Mouse (Mus musculus): ENCODE data around the gene Trim41. TPM values are rescaled to one million over a fixed set of nuclear protein-coding genes. Genes with fewer than 3 reads are reported as not detected.

Gene Trim41
- 4.0 and 4.6 TPM in 2 replicates for polyA plus RNA-seq (2016; fragmentation: Nextera tagmentation; extraction: Ambion mirVana)

DNA sequence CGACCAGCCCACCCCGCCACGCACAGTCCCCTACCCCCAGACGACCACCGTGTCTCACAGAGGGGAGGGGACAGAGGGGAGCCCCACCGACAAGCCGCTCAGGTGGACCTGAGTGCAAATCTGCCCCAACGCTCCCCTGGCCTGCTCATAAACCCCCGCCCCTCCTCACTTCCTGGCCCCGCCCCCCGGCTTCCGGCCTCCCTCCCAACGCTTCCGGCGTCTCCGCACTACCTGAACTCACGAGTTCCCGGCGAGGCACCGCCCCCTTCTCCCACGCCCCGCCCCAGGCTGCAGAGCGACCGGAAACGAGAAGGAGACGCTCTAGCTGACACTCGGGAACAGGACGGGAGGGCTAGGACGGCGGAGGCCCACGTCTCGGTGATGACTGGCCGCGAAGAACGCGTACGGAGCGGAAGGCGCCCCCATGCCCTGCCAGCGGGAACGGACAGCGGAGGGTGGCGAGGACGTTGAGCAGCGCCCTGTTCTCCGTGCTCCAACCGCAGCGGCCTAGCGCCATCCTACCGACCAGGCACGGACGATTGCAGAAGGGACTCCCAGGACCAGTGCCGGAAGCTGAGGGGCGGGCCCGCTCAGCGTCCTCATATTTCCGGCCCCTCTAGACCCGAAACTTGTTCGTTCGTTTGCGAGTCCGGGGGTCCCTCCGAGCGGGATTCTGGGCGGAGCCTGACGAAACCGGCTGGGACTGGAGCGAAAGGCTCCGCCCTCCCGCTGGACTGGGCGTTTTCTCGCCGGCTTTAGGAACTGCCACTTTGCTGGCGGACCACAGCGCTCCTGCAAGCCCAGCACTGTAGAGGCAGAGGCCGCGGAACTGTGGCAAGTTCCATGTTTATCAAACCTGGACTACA is at the start of gene Trim41:
Trim41 (minus strand) TSS at position 554 of the 866 bp plus-strand sequence.
- H3K9me3 ChIP-seq: no peaks in the 10 kb centered on the region
- peak; percentile 99 for DNase-seq (ENCODE audit: extremely low spot score, low spot score)
- peak within 1 kb of the TSS; percentile 95 for H3K27ac ChIP-seq
- peaks cover 22% of the 10 kb centered on the region for H3K4me1 ChIP-seq
- WGBS: under 1% methylated on average over 77 of the region's 77 CpGs
- H3K36me3 ChIP-seq (replicated peaks): peaks cover 31% of the 10 kb centered on the region
- peak within 1 kb of the TSS; percentile 90 for H3K4me3 ChIP-seq
- no peaks in the 10 kb centered on the region for H3K27me3 ChIP-seq (ENCODE audit: poor library complexity, severe bottlenecking)

DNA sequence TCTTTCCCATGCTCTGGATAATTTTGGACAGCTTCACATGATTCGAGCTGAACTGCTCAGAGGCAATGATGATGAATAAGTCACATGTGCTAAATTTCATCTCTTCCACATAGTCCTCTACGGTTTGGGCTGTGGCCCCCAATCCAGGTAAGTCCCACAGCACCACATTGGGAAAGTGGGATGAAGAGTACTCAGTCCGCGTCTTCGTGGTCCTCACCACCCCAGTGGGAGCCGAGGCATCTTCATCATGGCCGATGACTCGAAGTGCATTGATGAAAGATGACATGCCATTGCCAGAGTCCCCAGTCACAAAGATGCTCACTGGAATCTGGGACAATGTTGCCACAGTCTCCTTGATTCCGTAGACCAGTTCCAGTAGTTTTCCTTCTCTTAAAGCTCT is 49.3 kb upstream of the Trim41 start:
- Histone ChIP-seq H3K36me3 (replicated peaks) (no peaks in the 10 kb centered on the region), H3K27ac (no peak overlapping the region), H3K27me3 (ENCODE audit: poor library complexity, severe bottlenecking) (peaks cover 20% of the 10 kb centered on the region), H3K4me3 (no peak overlapping the region), H3K9me3 (no peaks in the 10 kb centered on the region), H3K4me1 (peaks cover 9% of the 10 kb centered on the region)
- DNase-seq (ENCODE audit: extremely low spot score, low spot score): no peak
- 92% methylated on average over 9 of the region's 9 CpGs for WGBS

GRCm38 (mm10) chr11:48863808-48864207 is 46.7 kb upstream of the Trim41 start:
- no peaks in the 10 kb centered on the region for H3K36me3 ChIP-seq (replicated peaks)
- H3K9me3 ChIP-seq: no peaks in the 10 kb centered on the region
- peaks cover 9% of the 10 kb centered on the region; the same call in 1 of the 2 replicates for H3K27me3 ChIP-seq (ENCODE audit: poor library complexity, severe bottlenecking)
- no peak overlapping the region for H3K27ac ChIP-seq
- H3K4me3 ChIP-seq: no peak overlapping the region
- peaks cover 2% of the 10 kb centered on the region for H3K4me1 ChIP-seq
- no peak for DNase-seq (ENCODE audit: extremely low spot score, low spot score)
- WGBS: 78% methylated on average over 3 of the region's 3 CpGs

DNA sequence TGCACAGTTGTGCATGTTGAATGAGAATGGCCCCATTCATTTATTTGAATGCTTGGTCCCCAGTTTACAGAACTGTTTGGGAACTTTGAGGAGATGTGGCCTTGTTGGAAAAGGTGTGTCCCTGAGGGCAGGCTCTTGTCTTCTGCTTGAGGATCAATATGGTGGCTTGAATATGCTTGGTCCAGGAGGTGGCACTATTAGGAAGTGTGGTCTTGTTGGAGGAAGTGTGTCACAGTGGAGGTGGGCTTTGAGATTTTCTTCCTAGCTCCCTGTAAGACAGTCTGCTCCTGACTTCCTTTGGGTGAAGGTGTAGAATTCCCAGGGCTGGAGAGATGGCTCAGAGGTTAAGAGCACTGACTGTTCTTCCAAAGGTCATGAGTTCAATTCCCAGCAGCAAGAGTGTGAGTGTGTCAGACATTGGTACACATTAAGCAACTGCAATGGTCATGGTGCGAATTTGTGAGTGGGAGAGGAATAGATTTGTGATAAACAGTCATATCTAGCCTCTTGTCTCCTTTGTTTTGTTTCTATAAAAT is 45.7 kb upstream of the Trim41 start:
- H3K4me3 ChIP-seq: no peak overlapping the region
- WGBS: 88% methylated on average over 1 of the region's 1 CpGs
- DNase-seq (ENCODE audit: extremely low spot score, low spot score): no peak
- peaks cover 12% of the 10 kb centered on the region for H3K4me1 ChIP-seq
- H3K27ac ChIP-seq: no peak overlapping the region
- no peaks in the 10 kb centered on the region for H3K36me3 ChIP-seq (replicated peaks)
- H3K27me3 ChIP-seq (ENCODE audit: poor library complexity, severe bottlenecking): peaks cover 18% of the 10 kb centered on the region; the same call in 1 of the 2 replicates
- no peaks in the 10 kb centered on the region for H3K9me3 ChIP-seq

DNA sequence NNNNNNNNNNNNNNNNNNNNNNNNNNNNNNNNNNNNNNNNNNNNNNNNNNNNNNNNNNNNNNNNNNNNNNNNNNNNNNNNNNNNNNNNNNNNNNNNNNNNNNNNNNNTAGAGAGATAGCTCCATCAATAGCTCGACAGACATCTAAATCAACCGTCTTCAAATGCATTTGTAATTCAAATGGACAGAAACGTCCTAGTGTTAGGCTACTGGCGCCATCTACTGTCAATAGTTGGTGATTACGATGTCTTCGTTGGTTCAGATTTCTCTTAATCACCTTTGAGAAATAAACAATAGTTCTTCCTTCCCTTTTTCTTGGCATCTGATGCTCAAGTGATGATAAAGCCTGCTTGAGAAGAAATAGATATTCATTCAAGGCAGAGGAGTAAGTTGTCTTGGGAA is 41.9 kb upstream of the Trim41 start:
- H3K27ac ChIP-seq: no peak overlapping the region
- H3K4me1 ChIP-seq: peaks cover 25% of the 10 kb centered on the region
- H3K9me3 ChIP-seq: no peaks in the 10 kb centered on the region
- H3K36me3 ChIP-seq (replicated peaks): no peaks in the 10 kb centered on the region
- H3K4me3 ChIP-seq: peak overlapping the region; percentile 70
- DNase-seq (ENCODE audit: extremely low spot score, low spot score): no peak
- WGBS: 0% methylated on average over 6 of the region's 6 CpGs
- H3K27me3 ChIP-seq (ENCODE audit: poor library complexity, severe bottlenecking): peaks cover 25% of the 10 kb centered on the region

GRCm38 (mm10) chr11:48853474-48854180 is 36.5 kb upstream of the Trim41 start:
- WGBS: under 1% methylated on average over 31 of the region's 31 CpGs
- no peaks in the 10 kb centered on the region for H3K36me3 ChIP-seq (replicated peaks)
- peak overlapping the region; percentile 70 for H3K4me3 ChIP-seq
- H3K27me3 ChIP-seq (ENCODE audit: poor library complexity, severe bottlenecking): peaks cover 42% of the 10 kb centered on the region
- peaks cover 32% of the 10 kb centered on the region for H3K4me1 ChIP-seq
- peak; percentile 85 for DNase-seq (ENCODE audit: extremely low spot score, low spot score)
- peaks cover 8% of the 10 kb centered on the region; the same call in 1 of the 2 replicates for H3K9me3 ChIP-seq
- H3K27ac ChIP-seq: no peak overlapping the region

DNA sequence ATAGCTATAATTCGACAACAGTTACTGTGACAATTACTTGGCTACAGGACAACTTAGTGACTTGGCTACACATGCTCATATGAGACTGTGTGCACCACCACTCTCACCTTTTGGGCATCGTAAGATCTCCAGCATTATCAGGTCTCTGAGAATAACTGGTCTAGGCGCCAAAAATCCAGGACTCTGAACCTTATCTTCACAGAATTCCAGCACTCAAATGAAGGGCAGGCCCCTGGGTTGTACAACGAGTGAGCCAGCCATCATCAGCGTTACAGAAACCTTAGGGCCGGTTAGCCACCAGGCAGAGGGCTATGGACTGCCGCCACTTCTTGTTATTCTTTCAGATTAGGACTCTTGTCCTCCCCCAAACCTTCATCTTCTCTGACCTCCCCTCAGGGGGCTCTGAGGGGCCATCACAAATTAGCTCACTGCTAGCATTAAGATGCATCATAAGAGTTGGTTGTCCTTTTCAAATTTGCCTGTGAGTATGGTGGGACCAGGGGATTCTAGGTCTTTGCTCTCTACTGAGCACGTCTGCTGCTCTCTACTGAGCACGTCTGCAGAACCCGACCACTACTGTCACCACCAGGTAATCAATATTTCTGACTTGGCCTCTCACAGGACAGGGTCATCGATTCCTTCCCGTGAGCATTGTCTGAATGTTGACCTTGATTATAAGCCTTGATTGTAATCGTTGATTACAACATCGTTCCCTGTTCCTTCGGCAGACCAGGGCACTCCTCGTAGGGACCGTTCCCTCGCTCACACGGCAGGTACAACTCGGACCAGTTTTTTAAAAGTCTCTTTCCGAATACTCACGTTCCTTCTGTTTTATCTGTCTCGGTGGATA is 35.7 kb upstream of the Trim41 start:
- peaks cover 24% of the 10 kb centered on the region for H3K4me1 ChIP-seq
- WGBS: 8% methylated on average over 23 of the region's 23 CpGs
- H3K4me3 ChIP-seq: peak overlapping the region; percentile 70
- H3K27me3 ChIP-seq (ENCODE audit: poor library complexity, severe bottlenecking): peaks cover 42% of the 10 kb centered on the region
- H3K27ac ChIP-seq: no peak overlapping the region
- no peaks in the 10 kb centered on the region for H3K36me3 ChIP-seq (replicated peaks)
- DNase-seq (ENCODE audit: extremely low spot score, low spot score): no peak
- peaks cover 8% of the 10 kb centered on the region; the same call in 1 of the 2 replicates for H3K9me3 ChIP-seq

DNA sequence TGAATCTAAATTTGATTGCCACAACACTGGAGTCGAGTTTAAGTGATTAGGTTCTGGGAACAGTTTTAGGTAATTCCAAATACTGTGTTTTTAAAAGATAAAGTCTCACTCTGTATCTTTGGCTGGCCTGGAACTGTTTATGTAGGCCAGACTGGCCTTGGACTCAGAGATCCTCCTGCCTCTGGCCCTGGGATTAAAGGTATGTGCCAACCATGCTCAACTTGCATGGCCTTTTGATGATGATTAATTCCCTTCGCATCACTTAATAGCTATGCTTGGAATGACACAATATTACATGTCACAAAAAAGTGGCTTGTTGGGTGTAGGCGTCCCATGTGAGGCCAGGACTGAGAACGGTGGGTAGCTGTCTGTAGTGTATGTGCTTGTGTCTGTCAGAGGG is 35.0 kb upstream of the Trim41 start:
- Histone ChIP-seq H3K27ac (no peak overlapping the region), H3K27me3 (ENCODE audit: poor library complexity, severe bottlenecking) (peaks cover 45% of the 10 kb centered on the region), H3K4me1 (peaks cover 22% of the 10 kb centered on the region), H3K4me3 (peak overlapping the region; percentile 70; the same call in 1 of the 2 replicates), H3K36me3 (replicated peaks) (no peaks in the 10 kb centered on the region), H3K9me3 (peaks cover 8% of the 10 kb centered on the region; the same call in 1 of the 2 replicates)
- DNase-seq (ENCODE audit: extremely low spot score, low spot score): no peak
- WGBS: 78% methylated on average over 4 of the region's 4 CpGs

DNA sequence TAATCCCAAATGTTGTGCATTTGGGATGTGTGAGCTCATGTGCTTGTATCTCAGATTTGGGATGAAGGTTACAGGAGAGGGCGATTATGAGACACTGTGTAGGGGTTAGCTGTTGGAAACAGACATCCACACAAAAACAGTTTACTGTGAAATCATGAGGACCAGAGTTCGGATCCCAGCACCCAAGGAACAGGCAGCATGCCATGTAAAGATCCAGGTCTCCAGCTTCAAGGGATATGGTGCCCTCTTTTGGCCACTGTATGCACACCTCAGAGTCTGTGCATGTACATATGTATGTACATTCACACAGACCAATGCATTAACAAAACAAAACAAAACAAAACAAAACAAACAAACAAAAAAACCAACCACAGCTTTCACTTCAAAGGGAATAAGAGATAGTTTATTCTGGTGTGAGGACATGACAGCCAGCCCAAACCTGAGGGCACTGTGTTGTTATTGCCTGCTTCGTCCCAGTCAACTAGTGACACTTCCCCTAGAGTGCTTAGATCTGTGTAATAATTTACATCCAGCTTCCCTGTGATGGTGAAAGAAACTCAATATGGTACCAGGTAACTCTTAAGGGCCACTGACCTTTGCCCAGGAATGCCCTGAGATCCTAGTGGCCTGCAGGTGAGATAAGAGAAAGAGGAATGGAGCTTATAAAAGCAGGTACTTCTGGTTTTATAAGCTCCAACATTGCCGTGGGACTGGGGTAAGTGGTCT is 34.3 kb upstream of the Trim41 start:
- 77% methylated on average over 4 of the region's 4 CpGs for WGBS
- peaks cover 8% of the 10 kb centered on the region; the same call in 1 of the 2 replicates for H3K9me3 ChIP-seq
- no peak for DNase-seq (ENCODE audit: extremely low spot score, low spot score)
- peaks cover 45% of the 10 kb centered on the region for H3K27me3 ChIP-seq (ENCODE audit: poor library complexity, severe bottlenecking)
- H3K27ac ChIP-seq: no peak overlapping the region
- no peak overlapping the region for H3K4me3 ChIP-seq
- no peaks in the 10 kb centered on the region for H3K36me3 ChIP-seq (replicated peaks)
- peaks cover 22% of the 10 kb centered on the region for H3K4me1 ChIP-seq

- Histone ChIP-seq H3K9me3 (peaks cover 8% of the 10 kb centered on the region; the same call in 1 of the 2 replicates), H3K4me3 (no peak overlapping the region), H3K27ac (no peak overlapping the region), H3K27me3 (ENCODE audit: poor library complexity, severe bottlenecking) (peaks cover 49% of the 10 kb centered on the region), H3K4me1 (peaks cover 22% of the 10 kb centered on the region), H3K36me3 (replicated peaks) (no peaks in the 10 kb centered on the region)
- DNase-seq (ENCODE audit: extremely low spot score, low spot score): no peak
- 63% methylated on average over 2 of the region's 2 CpGs for WGBS
Measured at GRCm38 (mm10) chr11:48850240-48850639, 33.1 kb upstream of the Trim41 start.

GRCm38 (mm10) chr11:48846881-48847280 is 29.7 kb upstream of the Trim41 start:
- 72% methylated on average over 5 of the region's 5 CpGs for WGBS
- no peak overlapping the region for H3K27ac ChIP-seq
- peaks cover 51% of the 10 kb centered on the region for H3K27me3 ChIP-seq (ENCODE audit: poor library complexity, severe bottlenecking)
- H3K4me1 ChIP-seq: no peaks in the 10 kb centered on the region
- no peak overlapping the region for H3K4me3 ChIP-seq
- DNase-seq (ENCODE audit: extremely low spot score, low spot score): no peak
- H3K9me3 ChIP-seq: peaks cover 8% of the 10 kb centered on the region; the same call in 1 of the 2 replicates
- H3K36me3 ChIP-seq (replicated peaks): no peaks in the 10 kb centered on the region
